Mouse (Mus musculus): ENCODE results near the gene Rilpl1. TPM values are rescaled to one million over a fixed set of nuclear protein-coding genes. Genes with fewer than 3 reads are reported as not detected.
"Not testable (repeated sequence)": the region's sequence is repeated elsewhere in the genome, so short reads cannot be mapped to it uniquely, and the experiment has no call there.

Gene Rilpl1
- polyA plus RNA-seq, 1 experiment from 2014 or later: 2.4 TPM

GRCm38 (mm10) chr5:124464905-124465304 lies 66.3 kb downstream of the Rilpl1 start:
- no peak overlapping the region for H3K4me2 ChIP-seq (ENCODE audit: low read depth, low read length)
- TF ChIP-seq EP300 (IDR thresholded peaks at IDR 0.05; ENCODE audit: low read depth) (no peak), CTCF (IDR thresholded peaks at IDR 0.05; ENCODE audit: low read depth) (no peak)
- H3K27me3 ChIP-seq (ENCODE audit: insufficient read depth, low read length): no peaks in the 10 kb centered on the region
- H3K9ac ChIP-seq (replicated peaks): no peak overlapping the region
- H3K27ac ChIP-seq (ENCODE audit: low read depth): no peak overlapping the region
- ATAC-seq: no peak
- H3K4me1 ChIP-seq (ENCODE audit: insufficient read depth): no peaks in the 10 kb centered on the region
- no peak overlapping the region for H3K4me3 ChIP-seq (ENCODE audit: low read depth, low read length)
- H3K9me3 ChIP-seq (ENCODE audit: low read length): no peaks in the 10 kb centered on the region
- peaks cover 42% of the 10 kb centered on the region for H3K36me3 ChIP-seq (replicated peaks; ENCODE audit: insufficient read depth, low read length)
- no peak for DNase-seq

- Histone ChIP-seq H3K4me2 (ENCODE audit: low read depth, low read length) (no peak overlapping the region), H3K4me1 (ENCODE audit: insufficient read depth) (no peaks in the 10 kb centered on the region), H3K9ac (replicated peaks) (no peak overlapping the region), H3K27me3 (ENCODE audit: insufficient read depth, low read length) (no peaks in the 10 kb centered on the region), H3K36me3 (replicated peaks; ENCODE audit: insufficient read depth, low read length) (peaks cover 50% of the 10 kb centered on the region), H3K4me3 (ENCODE audit: low read depth, low read length) (no peak overlapping the region), H3K27ac (ENCODE audit: low read depth) (no peak overlapping the region), H3K9me3 (ENCODE audit: low read length) (no peaks in the 10 kb centered on the region)
- DNase-seq (peak; percentile 9), ATAC-seq (no peak)
- TF ChIP-seq CTCF (IDR thresholded peaks at IDR 0.05; ENCODE audit: low read depth) (no peak), EP300 (IDR thresholded peaks at IDR 0.05; ENCODE audit: low read depth) (no peak)
- WGBS (ENCODE audit: insufficient replicate concordance): 88% methylated on average over 5 of the region's 5 CpGs
Measured at GRCm38 (mm10) chr5:124463462-124463861, 67.7 kb downstream of the Rilpl1 start.

GRCm38 (mm10) chr5:124462297-124463025 lies 68.7 kb downstream of the Rilpl1 start:
- no peaks in the 10 kb centered on the region for H3K4me1 ChIP-seq (ENCODE audit: insufficient read depth)
- TF ChIP-seq CTCF (IDR thresholded peaks at IDR 0.05; ENCODE audit: low read depth) (no peak), EP300 (IDR thresholded peaks at IDR 0.05; ENCODE audit: low read depth) (no peak)
- WGBS (ENCODE audit: insufficient replicate concordance): 90% methylated on average over 8 of the region's 8 CpGs
- no peaks in the 10 kb centered on the region for H3K9me3 ChIP-seq (ENCODE audit: low read length)
- H3K4me3 ChIP-seq (ENCODE audit: low read depth, low read length): no peak overlapping the region
- no peak for ATAC-seq
- no peak overlapping the region for H3K27ac ChIP-seq (ENCODE audit: low read depth)
- no peaks in the 10 kb centered on the region for H3K27me3 ChIP-seq (ENCODE audit: insufficient read depth, low read length)
- H3K4me2 ChIP-seq (ENCODE audit: low read depth, low read length): no peak overlapping the region
- H3K9ac ChIP-seq (replicated peaks): no peak overlapping the region
- peaks cover 57% of the 10 kb centered on the region for H3K36me3 ChIP-seq (replicated peaks; ENCODE audit: insufficient read depth, low read length)
- DNase-seq: no peak

- H3K27ac ChIP-seq (ENCODE audit: low read depth); DNase-seq; H3K4me2 ChIP-seq (ENCODE audit: low read depth, low read length); H3K4me1 ChIP-seq (ENCODE audit: insufficient read depth); H3K4me3 ChIP-seq (ENCODE audit: low read depth, low read length); H3K9ac ChIP-seq (replicated peaks); H3K27me3 ChIP-seq (ENCODE audit: insufficient read depth, low read length); H3K9me3 ChIP-seq (ENCODE audit: low read length); ATAC-seq: not testable (repeated sequence)
- peaks cover 64% of the 10 kb centered on the region for H3K36me3 ChIP-seq (replicated peaks; ENCODE audit: insufficient read depth, low read length)
- WGBS (ENCODE audit: insufficient replicate concordance): 92% methylated on average over 14 of the region's 14 CpGs
Measured at GRCm38 (mm10) chr5:124460922-124461321, 70.3 kb downstream of the Rilpl1 start.

GRCm38 (mm10) chr5:124456762-124457161 lies 74.4 kb downstream of the Rilpl1 start:
- 90% methylated on average over 6 of the region's 6 CpGs for WGBS (ENCODE audit: insufficient replicate concordance)
- H3K4me2 ChIP-seq (ENCODE audit: low read depth, low read length): no peak overlapping the region
- H3K9me3 ChIP-seq (ENCODE audit: low read length): no peaks in the 10 kb centered on the region
- no peak overlapping the region for H3K9ac ChIP-seq (replicated peaks)
- peaks cover 80% of the 10 kb centered on the region for H3K36me3 ChIP-seq (replicated peaks; ENCODE audit: insufficient read depth, low read length)
- TF ChIP-seq CTCF (IDR thresholded peaks at IDR 0.05; ENCODE audit: low read depth) (no peak), EP300 (IDR thresholded peaks at IDR 0.05; ENCODE audit: low read depth) (no peak)
- H3K4me3 ChIP-seq (ENCODE audit: low read depth, low read length): no peak overlapping the region
- H3K4me1 ChIP-seq (ENCODE audit: insufficient read depth): 0 out of 2 replicates have a peak, but pooled peaks cover 4% of the 10 kb centered on the region
- ATAC-seq (no peak), DNase-seq (no peak)
- no peak overlapping the region for H3K27ac ChIP-seq (ENCODE audit: low read depth)
- no peaks in the 10 kb centered on the region for H3K27me3 ChIP-seq (ENCODE audit: insufficient read depth, low read length)

GRCm38 (mm10) chr5:124454082-124454419 lies 77.1 kb downstream of the Rilpl1 start:
- H3K9me3 ChIP-seq (ENCODE audit: low read length): no peaks in the 10 kb centered on the region
- H3K27me3 ChIP-seq (ENCODE audit: insufficient read depth, low read length): no peaks in the 10 kb centered on the region
- H3K27ac ChIP-seq (ENCODE audit: low read depth): peak overlapping the region; percentile 18; the same call in 1 of the 2 replicates
- no peak overlapping the region for H3K9ac ChIP-seq (replicated peaks)
- no peak overlapping the region for H3K4me3 ChIP-seq (ENCODE audit: low read depth, low read length)
- peaks cover 91% of the 10 kb centered on the region for H3K36me3 ChIP-seq (replicated peaks; ENCODE audit: insufficient read depth, low read length)
- TF ChIP-seq EP300 (IDR thresholded peaks at IDR 0.05; ENCODE audit: low read depth): no peak
- TF ChIP-seq CTCF (IDR thresholded peaks at IDR 0.05; ENCODE audit: low read depth): no peak
- H3K4me1 ChIP-seq (ENCODE audit: insufficient read depth): peaks cover 23% of the 10 kb centered on the region
- DNase-seq (no peak), ATAC-seq (no peak)
- 83% methylated on average over 1 of the region's 1 CpGs for WGBS (ENCODE audit: insufficient replicate concordance)
- no peak overlapping the region for H3K4me2 ChIP-seq (ENCODE audit: low read depth, low read length)
